Mouse (Mus musculus) small intestine, adult 2 months (tissue): ENCODE results near the gene Pik3cb. TPM values are rescaled to one million over a fixed set of nuclear protein-coding genes. Genes with fewer than 3 reads are reported as not detected.

Experiments used
- H3K27ac ChIP-seq: fragments of 200-500 bp; 2 replicates; pipeline ENCODE4 v1.5.1; 2012; ENCODE audit warnings: low read depth, low read length, control low read depth, inconsistent platforms; ENCODE audit not compliant: insufficient read depth
- H3K27me3 ChIP-seq: fragments of 200-500 bp; 2 replicates; pipeline ENCODE4 v1.6.1; 2012; ENCODE audit warnings: mild to moderate bottlenecking, moderate library complexity, low read length, inconsistent platforms; ENCODE audit not compliant: control insufficient read depth, insufficient read depth
- H3K36me3 ChIP-seq: fragments of 200-500 bp; 2 replicates; pipeline ENCODE4 v1.6.1; 2012; ENCODE audit warnings: mild to moderate bottlenecking, low read length, control low read depth, inconsistent platforms; ENCODE audit not compliant: control insufficient read depth, insufficient read depth
- H3K4me1 ChIP-seq: fragments of 200-500 bp; 2 replicates; pipeline ENCODE4 v1.6.1; 2012; ENCODE audit warnings: low read length, inconsistent platforms, mixed read lengths; ENCODE audit not compliant: control insufficient read depth, insufficient read depth, insufficient read length
- H3K4me3 ChIP-seq: fragments of 200-500 bp; 2 replicates; pipeline ENCODE4 v1.5.1; 2012; ENCODE audit warnings: low read depth, mild to moderate bottlenecking, control low read depth, inconsistent platforms, low read length, moderate library complexity
- CTCF ChIP-seq: fragments of 200-500 bp; IDR thresholded peaks from 2 replicates; pipeline ENCODE4 v1.5.1; 2012; ENCODE audit warnings: low read depth, mild to moderate bottlenecking, control low read depth, inconsistent platforms, low read length, moderate library complexity, mixed read lengths; ENCODE audit not compliant: insufficient replicate concordance, insufficient read length; ENCODE audit errors: extremely low read depth
- POLR2A ChIP-seq: fragments of 200-500 bp; IDR thresholded peaks from 2 replicates; pipeline ENCODE4 v1.6.1; 2012; ENCODE audit warnings: low read depth, mild to moderate bottlenecking, control low read depth, inconsistent platforms, low read length, moderate library complexity
- WGBS: fragments of 180-500 bp; shearing (Covaris S2); methylation state at CpG from one replicate; pipeline ENCODE4 v1.1.7; 2018; 5-methylcytosine and 5-hydroxymethylcytosine counted together
- polyA plus RNA-seq: library from polyadenylated mRNA; depleted of rRNA; stranded (reverse); fragments of >200 nt; gene quantifications from 2 replicates; pipeline ENCODE4 v1.2.3, GENCODE M21; 2012

Gene Pik3cb
- polyA plus RNA-seq, 1 experiment = 2.1 TPM

DNA sequence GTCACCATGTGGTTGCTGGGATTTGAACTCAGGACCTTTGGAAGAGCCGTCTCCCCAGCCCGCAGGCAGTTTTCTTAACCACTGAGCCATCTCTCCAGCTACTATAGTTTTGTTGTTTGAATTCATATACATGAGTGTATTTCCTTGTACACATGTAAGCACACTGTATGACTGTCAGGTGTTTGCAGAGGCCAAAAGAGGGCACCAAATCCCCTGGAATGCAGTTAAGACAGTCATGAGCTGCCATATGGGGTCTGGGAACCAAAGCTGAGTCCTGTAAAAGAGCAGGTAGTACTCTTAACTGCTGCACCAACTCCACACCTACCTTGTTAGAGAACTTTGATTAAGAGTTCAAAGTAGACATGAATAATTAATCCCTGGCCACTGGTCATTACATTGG is 59.8 kb downstream of the Pik3cb start:
- H3K27me3 ChIP-seq = no peaks in the 10 kb centered on the region
- H3K4me3 ChIP-seq = no peak overlapping the region
- 0 out of 2 replicates have a peak, but pooled peaks cover 1% of the 10 kb centered on the region for H3K4me1 ChIP-seq
- no peak for TF ChIP-seq POLR2A
- TF ChIP-seq CTCF = no peak
- 92% methylated on average over 2 of the region's 2 CpGs for WGBS
- H3K27ac ChIP-seq = no peak overlapping the region
- peaks cover 7% of the 10 kb centered on the region; the same call in 1 of the 2 replicates for H3K36me3 ChIP-seq

DNA sequence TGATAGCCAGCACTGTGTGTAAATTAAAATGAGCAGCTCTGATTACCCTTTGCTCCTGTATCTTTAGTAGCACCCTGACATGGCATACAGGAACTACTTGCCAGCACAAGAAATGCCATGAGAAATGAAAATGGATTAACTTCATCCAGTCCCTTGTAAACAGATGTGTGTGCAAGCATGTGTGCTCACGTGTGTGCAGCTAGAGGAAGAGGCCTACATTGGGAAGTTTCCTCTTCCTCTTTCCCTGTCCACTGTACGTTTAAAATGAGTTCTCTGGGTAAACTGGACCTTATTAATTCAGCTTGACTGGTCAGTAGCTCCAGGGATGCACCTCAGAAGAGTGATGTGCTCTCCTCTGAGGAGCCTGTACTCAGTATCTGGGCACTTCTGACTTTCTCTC is 66.0 kb downstream of the Pik3cb start:
- TF ChIP-seq POLR2A = no peak
- no peak for TF ChIP-seq CTCF
- H3K4me1 ChIP-seq = no peaks in the 10 kb centered on the region
- no peaks in the 10 kb centered on the region for H3K27me3 ChIP-seq
- 63% methylated on average over 2 of the region's 2 CpGs for WGBS
- peaks cover 13% of the 10 kb centered on the region for H3K36me3 ChIP-seq
- H3K4me3 ChIP-seq = no peak overlapping the region
- no peak overlapping the region for H3K27ac ChIP-seq

DNA sequence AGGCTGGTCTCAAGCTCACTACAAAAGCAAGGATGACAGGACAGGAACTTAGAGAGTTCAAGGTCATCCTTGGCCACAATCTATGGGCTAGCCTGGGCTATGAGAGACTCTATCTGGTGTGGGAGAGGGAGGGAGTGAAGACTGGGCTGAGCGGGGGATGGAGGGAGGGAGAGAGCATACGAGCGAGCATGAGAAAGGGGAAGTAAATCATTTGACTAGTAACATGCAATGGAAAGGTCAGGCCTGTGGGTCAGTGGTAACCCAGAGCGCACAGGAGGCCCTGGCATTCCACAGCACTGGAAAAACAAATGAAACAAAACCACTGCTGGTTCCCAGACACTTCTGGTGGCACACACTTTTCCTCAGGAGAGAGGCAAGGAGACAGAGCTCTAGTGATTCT is 67.9 kb downstream of the Pik3cb start:
- no peaks in the 10 kb centered on the region for H3K27me3 ChIP-seq
- no peaks in the 10 kb centered on the region for H3K4me1 ChIP-seq
- no peak for TF ChIP-seq POLR2A
- TF ChIP-seq CTCF = no peak
- 81% methylated on average over 4 of the region's 4 CpGs for WGBS
- H3K36me3 ChIP-seq = peaks cover 16% of the 10 kb centered on the region
- no peak overlapping the region for H3K4me3 ChIP-seq
- H3K27ac ChIP-seq = no peak overlapping the region

DNA sequence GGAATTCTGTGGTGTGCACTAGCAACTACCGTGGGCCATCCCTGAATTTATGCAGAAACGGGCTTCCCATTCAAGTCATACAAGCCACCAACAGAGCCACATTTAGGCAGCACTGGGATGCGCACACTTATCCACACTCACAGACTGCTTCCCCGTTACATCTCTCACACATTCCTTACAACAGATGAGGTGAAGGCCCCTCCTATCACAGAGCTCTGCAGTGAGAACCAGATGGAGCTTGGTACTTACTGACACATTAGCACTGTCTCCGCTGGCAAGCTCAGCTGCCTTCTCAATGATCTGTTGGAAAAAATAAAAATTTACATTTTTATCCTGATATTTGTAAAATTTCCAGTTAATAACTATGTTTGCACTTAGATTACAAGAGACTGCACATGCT is 75.1 kb downstream of the Pik3cb start:
- Histone ChIP-seq H3K27me3 (no peaks in the 10 kb centered on the region), H3K4me3 (no peak overlapping the region), H3K27ac (no peak overlapping the region), H3K4me1 (no peaks in the 10 kb centered on the region), H3K36me3 (peaks cover 27% of the 10 kb centered on the region)
- no peak for TF ChIP-seq POLR2A
- TF ChIP-seq CTCF = no peak
- WGBS = 95% methylated on average over 5 of the region's 5 CpGs

DNA sequence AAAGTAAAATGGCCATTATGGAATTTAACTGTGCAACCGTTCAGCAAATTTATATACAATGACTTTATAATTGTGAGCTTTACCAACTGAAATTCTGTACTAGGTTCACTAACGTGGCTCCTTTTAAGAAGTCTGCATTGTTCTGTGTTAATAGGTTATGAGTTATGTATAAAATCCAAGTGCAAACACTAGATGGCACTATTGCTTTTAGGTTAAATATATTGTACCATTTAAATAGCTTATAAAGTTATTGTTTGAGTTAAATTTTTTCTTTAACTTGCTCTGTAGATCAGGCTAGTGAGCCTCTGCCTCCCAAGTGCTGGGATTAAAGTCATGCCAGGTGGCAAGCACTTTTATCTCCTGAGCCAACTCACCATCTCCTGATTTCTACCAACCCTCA is 76.2 kb downstream of the Pik3cb start:
- Histone ChIP-seq H3K27me3 (no peaks in the 10 kb centered on the region), H3K4me3 (no peak overlapping the region), H3K27ac (no peak overlapping the region), H3K36me3 (peaks cover 27% of the 10 kb centered on the region), H3K4me1 (no peaks in the 10 kb centered on the region)
- TF ChIP-seq CTCF = peak; percentile 17; the same call in 1 of the 2 replicates
- TF ChIP-seq POLR2A = no peak
- WGBS = 46% methylated on average over 2 of the region's 2 CpGs

DNA sequence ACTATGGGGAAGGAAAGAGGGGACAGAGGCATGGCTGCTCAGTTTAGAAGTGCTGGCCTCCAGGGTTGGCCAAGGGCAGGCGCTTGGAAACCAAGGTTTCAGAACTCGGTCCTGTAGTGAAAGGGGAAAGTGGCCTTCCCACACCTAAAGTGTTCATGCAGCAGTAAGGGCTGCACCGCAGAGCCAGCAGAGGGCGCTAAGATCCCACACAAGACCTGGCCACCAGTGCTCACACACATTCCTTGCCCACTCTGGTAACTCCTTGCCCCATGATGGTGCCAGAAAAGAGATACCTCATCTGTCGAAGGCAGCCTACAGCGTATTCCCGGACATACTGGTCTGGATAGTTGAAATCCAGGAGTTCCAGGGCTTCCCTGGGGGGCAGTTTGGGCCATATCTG is 77.9 kb downstream of the Pik3cb start:
- WGBS = 41% methylated on average over 7 of the region's 7 CpGs
- Histone ChIP-seq H3K27me3 (no peaks in the 10 kb centered on the region), H3K36me3 (peaks cover 28% of the 10 kb centered on the region), H3K27ac (no peak overlapping the region), H3K4me3 (no peak overlapping the region), H3K4me1 (no peaks in the 10 kb centered on the region)
- TF ChIP-seq CTCF (peak; percentile 95), POLR2A (no peak)

DNA sequence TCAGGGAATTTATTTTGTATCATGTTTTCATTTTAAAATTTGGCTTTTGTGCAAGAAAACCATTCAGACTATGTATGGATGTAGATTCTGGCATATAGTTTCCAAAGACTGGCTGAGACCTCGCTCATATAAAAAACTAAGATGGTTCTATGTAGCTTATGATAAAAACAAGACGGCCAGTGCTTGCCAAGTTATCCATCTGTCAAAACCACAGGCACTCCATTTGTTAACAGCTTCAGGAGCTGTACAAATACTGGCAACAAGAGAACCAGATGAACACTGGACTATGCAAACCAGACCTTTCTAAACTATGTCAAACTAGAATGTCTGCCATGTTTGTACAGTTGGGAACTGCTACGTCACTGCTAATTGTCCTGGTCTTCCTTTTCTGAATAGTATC is 82.7 kb downstream of the Pik3cb start:
- Histone ChIP-seq H3K27ac (no peak overlapping the region), H3K4me3 (no peak overlapping the region), H3K27me3 (no peaks in the 10 kb centered on the region), H3K4me1 (no peaks in the 10 kb centered on the region), H3K36me3 (peaks cover 15% of the 10 kb centered on the region)
- TF ChIP-seq CTCF (no peak), POLR2A (no peak)
- 85% methylated on average over 3 of the region's 3 CpGs for WGBS

DNA sequence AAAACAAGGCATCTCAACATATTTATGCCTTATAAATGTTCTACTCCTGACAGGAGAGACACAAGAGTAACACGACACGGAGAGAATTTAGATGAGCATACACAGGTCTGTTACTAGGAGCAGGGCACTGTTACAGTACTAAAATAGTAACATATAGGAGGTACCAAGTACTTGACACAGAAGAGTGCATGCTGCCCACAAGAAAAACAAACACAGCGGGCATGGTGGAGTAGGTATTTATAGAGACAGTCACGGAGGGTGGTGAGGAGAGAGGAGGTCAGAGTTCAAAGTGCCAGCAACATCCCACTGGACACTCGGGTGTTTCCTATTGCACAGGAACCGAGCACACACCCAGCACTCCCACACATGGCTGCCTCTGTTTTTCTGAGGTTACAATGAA is 90.7 kb downstream of the Pik3cb start:
- TF ChIP-seq CTCF (no peak), POLR2A (no peak)
- H3K36me3 ChIP-seq = peaks cover 18% of the 10 kb centered on the region
- no peak overlapping the region for H3K27ac ChIP-seq
- no peaks in the 10 kb centered on the region for H3K27me3 ChIP-seq
- no peak overlapping the region for H3K4me3 ChIP-seq
- 68% methylated on average over 6 of the region's 6 CpGs for WGBS
- no peaks in the 10 kb centered on the region for H3K4me1 ChIP-seq
